Mouse (Mus musculus) telencephalon, adult 2 months (tissue): Measurements from ENCODE around the gene Afdn.
"Not testable (repeated sequence)": the region's sequence is repeated elsewhere in the genome, so short reads cannot be mapped to it uniquely, and the experiment has no call there.

Experiments
- DNase-seq: peaks from one replicate; pipeline ENCODE4 v3.0.0-alpha.2; 2011; ENCODE audit warnings: low read depth, low spot score

Afdn gene

DNA sequence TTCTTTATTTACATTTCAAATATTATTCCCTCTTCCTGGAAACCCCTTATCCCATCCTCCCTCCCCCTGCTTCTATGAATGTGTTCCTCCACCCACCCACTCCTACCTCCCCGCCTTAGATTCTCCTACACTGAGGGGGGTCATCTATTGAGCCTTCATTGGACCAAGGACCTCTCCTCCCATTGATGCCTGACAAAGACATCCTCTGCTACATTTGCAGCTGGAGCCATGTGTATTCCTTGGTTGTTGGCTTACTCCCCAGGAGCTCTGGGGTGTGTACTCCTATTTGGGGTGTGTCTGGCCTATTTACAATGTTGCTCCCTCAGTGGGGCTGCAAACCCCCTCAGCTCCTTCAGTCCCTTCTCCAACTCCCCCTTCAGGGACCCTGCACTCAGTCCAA is 109.9 kb downstream of the Afdn start:
- DNase-seq, result no peak

DNA sequence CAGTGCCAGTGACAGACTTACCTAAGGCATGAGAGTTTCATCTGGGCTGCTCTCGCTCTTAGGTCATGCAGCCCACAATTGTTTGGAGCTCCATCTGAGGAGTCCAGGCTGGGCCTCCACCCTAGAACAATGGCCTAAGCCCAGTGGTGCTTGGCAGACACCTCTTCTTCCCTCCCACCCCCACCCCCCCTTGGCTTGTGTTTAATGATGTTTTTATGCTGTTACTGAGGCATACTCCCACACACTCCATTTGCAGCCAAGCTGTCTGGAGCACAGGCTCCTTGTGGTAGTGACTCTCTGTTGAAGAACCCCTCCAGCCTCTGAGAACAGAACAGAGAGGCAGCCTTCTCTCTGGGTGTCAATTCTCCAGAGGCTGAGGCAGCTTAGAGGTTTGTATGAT is 113.9 kb downstream of the Afdn start:
- peak; percentile 67 for DNase-seq

DNA sequence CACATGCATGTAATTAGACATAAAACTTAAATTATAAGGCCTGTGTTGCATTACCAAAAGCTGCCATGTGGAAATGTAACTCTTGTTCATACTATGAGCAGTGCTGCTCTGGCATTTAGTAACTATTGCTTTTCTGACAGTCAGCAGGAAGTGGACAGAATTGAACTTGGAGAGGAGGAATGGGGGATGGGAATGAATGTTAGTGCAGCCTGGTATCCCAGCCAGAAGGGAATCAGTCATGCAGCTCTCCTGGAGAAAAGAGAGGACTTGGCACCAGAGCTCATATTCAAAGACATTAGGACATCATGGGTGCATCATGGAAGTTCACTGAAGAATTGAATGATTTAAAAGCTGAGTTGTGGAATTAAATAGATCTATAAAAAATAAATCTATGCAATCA is 117.1 kb downstream of the Afdn start:
- no peak for DNase-seq

DNA sequence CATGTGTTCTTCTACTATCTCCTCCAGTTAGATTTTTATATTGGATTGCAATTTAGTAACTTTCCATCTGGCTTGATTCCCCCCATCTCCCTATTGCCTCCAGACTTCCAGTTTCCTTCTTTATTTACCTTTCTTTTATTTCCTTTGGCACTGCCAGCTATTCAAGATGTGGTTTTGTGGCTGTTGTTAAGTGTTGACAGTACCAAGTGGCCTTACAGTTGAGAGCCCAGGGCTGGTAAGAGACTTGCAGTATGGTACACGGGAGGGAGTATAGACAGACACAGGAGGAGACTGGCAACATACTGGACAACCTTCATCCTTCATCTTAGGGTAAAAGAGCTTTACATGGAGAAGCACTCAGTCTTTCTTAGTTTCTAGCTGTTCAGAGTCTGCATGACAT is 119.4 kb downstream of the Afdn start:
- no peak for DNase-seq

DNA sequence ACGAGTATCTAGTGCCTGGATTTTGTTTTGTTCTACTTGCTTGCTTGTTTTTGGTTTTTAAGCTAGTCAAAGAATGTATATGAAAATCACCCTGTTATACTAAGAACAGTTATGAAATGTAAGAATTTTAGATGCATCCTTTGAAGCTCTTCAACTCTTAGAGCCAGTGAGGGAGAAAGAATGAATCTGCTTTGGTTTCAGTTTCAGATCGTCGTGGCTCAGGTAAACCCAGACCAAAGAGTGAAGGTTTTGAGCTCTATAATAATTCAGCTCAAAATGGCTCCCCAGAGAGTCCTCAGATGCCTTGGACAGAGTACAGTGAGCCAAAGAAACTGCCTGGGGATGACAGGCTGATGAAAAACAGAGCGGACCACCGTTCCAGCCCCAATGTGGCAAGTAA is 123.2 kb downstream of the Afdn start:
- DNase-seq, result no peak

DNA sequence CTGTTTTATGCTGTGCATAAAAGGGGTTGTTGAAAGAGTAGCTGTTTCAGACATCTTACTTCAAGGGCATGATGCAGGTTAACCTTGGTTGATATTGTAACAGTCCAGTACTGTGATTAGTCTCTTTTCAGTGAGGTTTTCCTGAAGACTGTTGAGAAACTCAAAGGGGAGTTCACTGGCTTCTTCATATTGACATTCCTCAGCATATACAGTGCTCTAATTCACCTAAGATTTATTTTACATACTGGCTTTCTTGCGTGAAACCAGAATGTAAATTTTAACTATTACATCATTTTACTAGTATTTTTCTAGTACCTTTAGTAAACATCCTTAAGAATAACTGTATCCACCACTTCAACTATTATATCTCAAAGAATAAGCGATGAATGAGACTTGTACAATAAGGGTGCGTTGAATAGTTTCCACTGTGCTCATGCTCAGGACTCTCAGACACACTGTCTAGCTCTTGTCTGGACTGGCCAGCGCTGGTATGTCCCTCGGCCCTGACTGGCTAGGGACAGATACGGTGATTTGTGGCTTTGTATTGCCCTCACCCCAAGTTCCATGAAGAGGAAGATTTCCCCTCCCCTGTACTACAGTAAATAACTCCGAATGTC is 129.6 kb downstream of the Afdn start:
- DNase-seq, result no peak

DNA sequence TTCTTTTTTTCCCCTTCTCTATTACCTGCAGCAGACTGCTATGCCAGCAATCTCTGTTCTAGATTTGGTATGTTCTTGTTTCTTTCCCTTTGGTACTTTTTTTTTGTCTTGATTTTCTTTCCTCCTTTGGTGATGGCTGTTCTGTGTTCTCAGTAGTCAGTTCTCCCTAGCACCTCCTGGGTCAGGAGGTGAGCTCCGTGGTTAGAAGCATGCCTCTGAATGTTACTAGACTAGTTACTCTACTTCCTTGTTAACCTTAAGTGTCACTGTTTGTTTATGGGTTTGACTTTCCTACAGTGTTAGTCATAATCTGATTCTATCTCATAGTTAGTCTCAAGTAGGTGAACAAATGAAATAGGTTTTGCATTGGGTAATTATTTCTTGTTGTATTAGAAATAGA is 130.6 kb downstream of the Afdn start:
- DNase-seq, result no peak

DNA sequence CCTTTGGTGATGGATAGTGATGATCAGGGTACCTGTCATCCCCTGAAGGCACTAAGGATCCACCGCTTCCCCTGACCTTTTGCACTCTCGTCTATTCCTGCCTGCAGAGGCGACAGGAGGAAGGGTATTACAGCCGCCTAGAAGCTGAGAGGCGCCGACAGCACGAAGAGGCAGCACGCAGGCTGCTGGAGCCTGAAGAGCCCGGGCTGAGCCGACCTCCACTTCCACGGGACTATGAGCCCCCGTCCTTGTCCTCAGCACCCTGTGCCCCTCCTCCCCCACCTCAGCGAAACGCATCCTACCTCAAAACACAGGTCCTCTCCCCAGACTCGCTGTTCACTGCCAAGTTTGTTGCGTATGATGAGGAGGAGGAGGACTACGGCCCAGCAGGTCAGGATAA is 138.5 kb downstream of the Afdn start:
- no peak for DNase-seq

DNA sequence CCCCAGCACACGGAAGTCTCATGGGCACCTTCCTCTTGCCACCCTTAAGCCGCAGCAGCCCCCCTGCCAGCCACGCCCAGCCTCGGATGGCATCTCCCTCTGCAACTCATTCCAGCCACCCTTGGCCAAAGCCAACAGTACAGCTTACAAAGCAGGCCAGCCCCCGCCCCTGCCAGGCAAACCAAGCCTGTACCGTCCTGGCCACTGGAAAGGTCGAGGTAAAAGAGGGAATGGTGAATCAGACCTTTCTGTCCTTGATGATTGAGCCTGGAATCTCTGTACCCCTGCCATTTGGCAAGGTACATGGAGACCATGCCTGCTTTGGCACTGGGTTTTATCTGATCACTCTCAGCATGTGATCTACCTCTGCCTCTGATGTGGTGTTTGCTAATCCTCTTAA is 138.9 kb downstream of the Afdn start:
- no peak for DNase-seq

DNA sequence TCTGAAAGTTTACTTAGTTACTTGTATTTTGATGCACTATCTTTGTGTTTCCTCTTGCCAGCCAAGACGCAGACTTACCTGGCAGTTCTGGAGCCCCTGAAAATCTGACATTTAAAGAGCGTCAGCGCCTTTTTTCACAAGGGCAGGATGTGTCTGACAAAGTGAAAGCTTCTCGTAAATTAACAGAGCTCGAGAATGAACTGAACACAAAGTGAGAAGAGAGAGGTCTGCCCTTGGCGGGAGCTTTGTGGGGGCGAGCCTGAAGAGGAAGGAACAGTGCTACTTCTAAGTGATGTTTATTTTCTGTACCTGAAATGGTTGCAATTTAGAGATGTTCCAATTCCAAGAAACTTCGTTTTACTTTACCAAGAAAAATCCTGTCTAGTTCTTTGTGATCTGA is 143.5 kb downstream of the Afdn start:
- DNase-seq, result no peak

DNA sequence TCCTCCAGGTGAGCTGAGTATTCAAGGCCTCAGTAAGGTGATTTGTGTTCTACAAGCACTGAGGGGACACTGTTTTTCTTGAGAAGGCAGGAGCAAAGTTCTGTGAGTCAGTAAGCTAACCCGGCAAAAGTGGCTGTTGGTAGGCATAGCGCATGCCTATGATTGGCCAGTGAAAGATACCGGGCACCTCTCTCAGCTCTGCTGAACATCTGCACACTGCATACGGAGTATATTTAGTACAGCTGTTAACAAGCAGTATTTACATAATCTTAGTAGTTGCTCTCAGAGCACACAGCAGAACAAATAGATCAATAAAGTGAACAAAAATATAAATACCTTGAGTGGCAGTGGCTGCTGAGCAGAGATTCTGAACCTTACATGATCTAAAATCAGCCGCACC is 146.7 kb downstream of the Afdn start:
- no peak for DNase-seq

DNA sequence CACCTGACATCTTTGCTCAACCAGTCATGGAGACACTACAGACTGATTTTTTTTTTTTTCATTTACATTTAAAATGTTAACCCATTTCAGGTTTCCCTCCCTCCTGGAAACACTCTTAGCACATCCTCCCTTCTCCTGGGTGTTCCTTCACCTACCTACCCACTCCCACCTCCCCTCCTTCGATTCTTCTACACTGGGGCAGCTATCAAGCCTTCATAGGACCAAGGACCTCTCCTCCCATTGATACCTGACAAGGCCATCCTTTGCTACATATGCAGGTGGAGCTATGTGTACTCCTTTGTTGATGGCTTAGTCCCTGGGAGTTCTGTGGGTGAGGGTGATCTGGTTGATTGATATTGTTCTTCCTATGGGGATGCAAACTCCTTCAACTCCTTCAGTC is 147.3 kb downstream of the Afdn start:
- no peak for DNase-seq

DNA sequence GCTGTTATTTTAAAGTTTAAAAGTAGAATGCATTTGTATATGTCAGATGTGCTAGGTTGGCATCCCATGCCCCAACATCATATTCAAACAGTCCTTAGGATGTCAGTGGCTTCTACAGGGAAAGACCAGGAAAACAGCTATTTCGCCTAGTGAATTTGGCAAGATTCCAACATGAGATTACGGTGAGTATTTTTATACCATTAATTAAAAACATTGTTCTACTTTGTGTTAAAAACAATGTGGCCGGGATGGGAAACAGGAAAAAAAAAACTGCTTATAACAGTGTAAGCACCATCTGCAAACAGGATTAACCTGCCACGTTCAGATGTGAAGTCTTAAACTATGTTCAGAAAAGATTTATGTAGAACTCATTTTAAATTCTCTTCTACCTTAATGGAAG is 153.6 kb downstream of the Afdn start:
- DNase-seq, result no peak

DNA sequence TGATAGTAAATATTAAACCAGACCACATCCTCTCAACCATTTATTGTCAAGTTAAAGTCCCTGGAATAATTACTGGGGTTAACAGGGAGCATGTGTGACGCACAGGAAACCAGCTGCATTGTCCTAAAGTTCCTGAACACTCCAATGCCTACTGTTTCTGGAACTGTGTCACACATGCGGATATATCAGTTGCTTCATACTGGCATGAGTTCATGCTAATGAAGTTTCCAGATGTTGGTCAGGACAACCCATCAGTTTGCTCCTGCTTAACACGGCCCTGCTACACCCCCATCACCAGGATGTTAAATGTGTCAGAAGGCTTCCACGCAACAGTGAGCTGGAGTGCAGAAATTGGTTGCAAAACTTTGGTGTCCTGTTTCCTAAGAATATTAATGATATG is 154.2 kb downstream of the Afdn start:
- DNase-seq, result no peak

DNA sequence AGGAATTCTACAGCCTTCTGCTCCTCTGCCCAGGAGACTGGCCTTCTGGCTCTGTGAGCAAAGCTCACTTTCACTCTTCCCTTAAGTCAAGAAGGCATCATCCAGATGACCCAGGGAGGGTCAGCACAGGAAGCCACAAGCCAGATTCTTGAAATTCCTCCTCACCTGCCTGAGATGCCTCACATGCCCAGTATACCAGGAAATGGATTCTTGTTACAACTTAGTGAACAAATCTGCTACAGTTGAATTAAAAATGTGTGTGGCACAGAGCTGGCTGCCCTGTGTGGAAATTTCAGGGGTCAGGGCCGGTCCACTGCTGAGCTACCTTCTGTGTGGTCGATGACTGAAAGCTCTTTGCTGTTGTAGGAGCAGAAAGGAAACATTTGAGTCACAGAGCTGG is 160.4 kb downstream of the Afdn start:
- DNase-seq, result no peak

DNA sequence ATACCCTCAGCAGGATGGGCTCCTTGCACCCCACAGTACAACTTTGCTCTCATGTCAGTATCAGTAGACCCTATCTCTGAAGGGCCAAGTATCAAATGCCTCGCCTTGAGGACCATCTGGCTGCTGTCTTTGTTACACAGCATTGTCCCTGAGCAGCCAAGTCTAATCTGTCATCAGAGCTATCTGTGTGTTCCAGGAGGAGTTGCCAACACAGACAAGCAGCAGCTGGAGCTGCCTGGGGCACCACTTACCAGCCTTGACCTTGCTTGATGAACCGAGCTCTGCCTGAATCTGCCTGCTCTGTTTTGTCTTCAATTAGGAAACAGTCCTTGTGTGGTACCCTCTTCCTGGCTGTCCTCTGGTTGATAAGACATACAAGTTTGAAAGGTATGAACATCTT is 163.1 kb downstream of the Afdn start:
- no peak for DNase-seq

DNA sequence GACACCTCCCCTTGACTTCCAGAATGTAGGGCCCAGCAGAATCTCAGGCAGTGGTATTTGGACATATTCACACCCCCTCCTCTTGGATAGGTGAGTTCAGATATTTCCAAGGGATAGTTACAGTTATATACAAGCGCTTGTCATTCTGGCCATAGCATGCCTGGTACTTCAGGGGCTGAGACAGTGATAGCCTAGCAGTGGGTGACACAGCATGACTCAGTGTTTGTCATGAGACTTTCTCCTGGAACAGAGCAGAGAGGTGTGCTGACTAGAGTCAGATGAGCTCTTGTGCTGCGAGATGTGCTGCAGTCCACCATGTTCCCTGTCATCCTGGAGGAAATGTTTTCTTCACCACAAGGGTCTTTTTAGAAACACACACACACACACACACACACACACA is 164.2 kb downstream of the Afdn start:
- DNase-seq, result no peak

DNA sequence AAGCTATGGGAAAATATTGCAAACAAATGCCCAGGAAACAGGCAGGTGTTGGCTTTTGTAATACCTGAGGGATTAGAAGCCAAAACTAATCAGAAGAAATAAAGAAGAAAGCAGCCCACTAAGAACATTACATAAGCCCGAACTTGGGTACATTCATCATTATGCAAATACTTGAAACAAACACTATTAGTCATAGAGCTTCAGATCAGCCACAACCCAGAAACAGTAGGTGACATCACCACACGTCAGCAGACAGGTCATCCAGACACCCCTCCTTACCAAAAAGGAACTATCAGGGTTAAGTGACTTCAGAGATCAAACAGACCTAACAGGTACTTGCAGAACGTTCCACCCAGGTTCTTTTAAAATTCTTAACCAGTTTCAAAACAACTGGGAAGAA is 165.6 kb downstream of the Afdn start:
- no peak for DNase-seq

DNA sequence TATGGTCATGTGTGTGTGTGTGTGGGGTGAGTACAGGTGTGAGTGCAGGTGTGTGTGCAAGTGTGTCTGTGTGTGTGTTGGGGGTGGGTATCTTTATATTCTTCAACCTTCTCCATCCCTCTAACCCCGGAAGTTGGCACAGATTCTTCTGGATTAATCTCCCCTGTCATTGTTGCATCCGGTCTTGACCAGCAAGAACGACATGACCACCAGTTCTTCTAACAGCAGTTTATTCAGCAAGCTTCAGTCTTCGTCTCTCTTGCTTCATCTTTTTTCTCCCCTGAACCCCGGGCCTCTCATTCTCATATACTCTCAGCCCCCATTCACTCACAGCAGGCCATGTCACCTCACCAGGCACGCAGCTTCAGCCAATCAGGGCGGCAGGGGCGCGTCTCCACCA is 170.1 kb downstream of the Afdn start:
- DNase-seq, result no peak

DNA sequence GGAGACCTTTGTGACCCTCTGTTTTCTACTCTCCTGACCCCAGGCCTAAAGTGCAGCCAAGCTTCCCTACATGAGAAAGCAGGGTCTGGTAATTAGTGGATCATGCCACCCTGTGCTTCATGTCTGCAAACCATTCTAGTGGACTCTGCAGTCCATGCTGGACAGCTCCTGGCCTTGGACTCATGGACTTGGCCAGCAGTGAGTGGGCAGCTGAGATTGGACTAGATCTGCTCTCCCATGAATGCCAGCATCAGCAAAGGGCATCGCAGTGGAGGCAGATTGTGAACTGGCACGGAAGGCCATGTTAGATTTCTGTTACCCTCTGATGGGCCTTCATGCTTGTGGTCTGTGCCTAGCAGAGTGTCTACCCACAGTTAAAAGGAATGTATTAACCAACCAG is 175.0 kb downstream of the Afdn start:
- DNase-seq, result not testable (repeated sequence)

DNA sequence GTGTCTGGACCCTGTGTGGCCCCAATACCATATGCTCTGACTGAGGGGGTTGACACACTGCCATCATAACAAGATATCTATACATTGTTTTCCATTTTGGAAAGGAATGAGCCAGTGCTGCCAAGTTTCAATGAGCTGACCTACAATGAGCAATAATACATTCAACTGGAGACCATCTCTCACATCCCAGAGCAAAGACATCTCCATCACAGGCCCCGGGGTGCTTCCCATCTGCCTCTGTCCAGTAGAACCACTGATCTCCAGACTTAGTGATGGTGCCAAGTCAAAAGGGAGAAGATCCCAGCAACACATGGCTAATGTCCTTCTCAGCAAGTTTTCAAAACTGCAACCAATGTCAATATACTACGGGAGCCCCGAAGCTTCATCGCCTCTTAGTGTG is 177.4 kb downstream of the Afdn start:
- DNase-seq, result no peak

DNA sequence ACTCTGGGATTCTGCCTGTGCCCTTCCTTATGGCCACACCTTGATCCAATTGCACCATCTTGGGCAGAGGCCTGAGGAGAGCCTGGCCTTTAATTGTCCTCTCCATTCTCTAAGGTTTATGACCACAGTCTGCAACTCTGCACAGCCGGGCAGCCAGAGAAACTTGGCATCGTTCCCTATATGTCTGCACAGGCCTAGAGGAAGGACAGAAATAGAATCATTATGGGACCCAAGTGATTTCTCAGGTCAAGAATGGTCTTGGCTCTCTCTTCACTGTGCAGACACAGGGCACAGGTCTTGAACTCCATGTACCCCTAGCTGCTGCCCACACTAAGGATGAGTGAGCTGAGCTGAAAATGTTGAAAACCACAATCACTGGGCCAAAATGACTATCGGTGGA is 178.3 kb downstream of the Afdn start:
- DNase-seq, result no peak

DNA sequence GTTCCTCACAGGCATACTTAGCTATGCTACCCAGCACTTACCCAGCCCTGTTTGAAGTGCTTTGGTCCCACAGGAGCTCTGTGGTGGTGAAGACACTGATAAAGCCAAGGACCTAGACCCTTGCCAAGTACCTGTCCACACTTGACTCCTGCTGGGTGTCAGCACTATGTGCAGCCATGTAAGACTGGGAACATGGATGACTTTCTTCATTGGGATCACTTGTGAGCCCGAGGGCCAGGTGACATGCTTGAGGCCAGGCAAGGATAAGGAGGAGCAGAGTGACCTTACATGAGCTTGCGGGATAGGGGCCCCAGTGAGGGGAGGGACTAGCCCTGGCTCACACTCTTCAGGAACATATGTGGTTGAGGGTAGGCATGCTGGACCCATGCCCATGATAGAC is 178.9 kb downstream of the Afdn start:
- not testable (repeated sequence) for DNase-seq

DNA sequence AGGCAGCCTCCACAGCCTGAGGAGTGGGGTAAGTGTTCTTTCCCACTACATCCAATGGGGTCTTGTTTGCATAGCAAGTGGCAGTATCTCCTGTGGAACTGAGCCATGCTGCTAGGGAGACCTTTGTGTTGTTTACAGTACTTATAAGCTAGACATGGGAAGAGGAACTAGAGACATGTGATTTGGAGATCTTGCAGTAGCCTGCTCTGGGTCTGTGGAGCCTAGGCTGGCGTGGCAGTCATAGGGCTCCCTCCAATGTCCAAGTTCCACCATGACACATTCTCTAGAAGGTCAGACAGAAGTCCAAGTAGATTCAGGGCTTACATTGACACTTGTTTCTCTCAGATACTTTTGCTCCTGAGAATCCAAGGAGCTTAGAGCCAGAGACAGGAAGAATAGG is 180.1 kb downstream of the Afdn start:
- DNase-seq, result no peak

DNA sequence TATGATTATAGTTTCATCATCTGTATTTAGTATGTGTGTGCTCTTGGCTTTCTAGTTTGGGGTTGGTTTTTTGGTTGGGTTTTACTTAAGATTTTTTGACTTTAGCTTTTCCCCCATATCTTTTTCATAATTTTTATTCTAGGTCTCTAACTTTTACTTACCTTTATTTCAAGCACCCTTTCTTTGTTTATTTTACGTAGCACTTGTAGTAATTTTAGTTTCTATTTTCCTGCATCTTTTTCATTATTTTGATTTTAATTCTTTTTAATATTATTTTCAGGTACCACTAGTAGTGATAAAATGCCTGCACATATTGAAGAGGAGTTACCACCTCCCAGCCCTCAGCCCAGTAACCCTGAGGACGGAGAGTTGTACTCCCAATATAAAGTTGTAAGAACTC is 187.7 kb downstream of the Afdn start, which contains the start of gene Gm7168:
TSS of gene Gm7168 (plus strand) at position 301 of the 400 bp plus-strand sequence.
- not testable (repeated sequence) for DNase-seq
